Mouse (Mus musculus) heart, postnatal 0 days (tissue): ENCODE results near the gene Negr1. TPM values are rescaled to one million over a fixed set of nuclear protein-coding genes. Genes with fewer than 3 reads are reported as not detected.

Source experiments
- ATAC-seq: fragments of 200-750 bp; cut with Nextera tagmentation; 2 replicates; pipeline ENCODE4 v1.8.0; 2017; ENCODE audit warnings: low read depth, moderate number of reproducible peaks, moderate library complexity; ENCODE audit not compliant: insufficient read depth
- DNase-seq: peaks from one replicate; pipeline ENCODE4 v3.0.0-alpha.2; 2016; ENCODE audit warnings: low spot score
- H3K27ac ChIP-seq: fragments of 300-500 bp; sonication (generic); 2 replicates; pipeline ENCODE4 v1.5.1; 2014; ENCODE audit warnings: low read depth, mild to moderate bottlenecking
- H3K27me3 ChIP-seq: fragments of 300-500 bp; sonication (generic); 2 replicates; pipeline ENCODE4 v1.6.1; 2014; ENCODE audit warnings: low read length, mixed read lengths; ENCODE audit not compliant: control insufficient read depth, insufficient read depth
- H3K36me3 ChIP-seq: fragments of 300-500 bp; sonication (generic); replicated peaks from 2 replicates; pipeline ENCODE4 v1.6.1; 2014; ENCODE audit warnings: low read length, mixed read lengths; ENCODE audit not compliant: control insufficient read depth, insufficient read depth
- H3K4me1 ChIP-seq: fragments of 300-500 bp; sonication (generic); 2 replicates; pipeline ENCODE4 v1.6.1; 2014; ENCODE audit warnings: antibody characterized with exemption; ENCODE audit not compliant: control insufficient read depth, insufficient read depth
- H3K4me2 ChIP-seq: fragments of 300-500 bp; sonication (generic); 2 replicates; pipeline ENCODE4 v1.6.1; 2014; ENCODE audit warnings: low read depth, mild to moderate bottlenecking, low read length, moderate library complexity
- H3K4me3 ChIP-seq: fragments of 300-500 bp; sonication (generic); 2 replicates; pipeline ENCODE4 v1.5.1; 2014; ENCODE audit warnings: low read depth, low read length
- H3K9ac ChIP-seq: fragments of 300-500 bp; sonication (generic); replicated peaks from 2 replicates; pipeline ENCODE4 v1.6.1; 2014; ENCODE audit warnings: low read depth, low read length, mixed read lengths
- H3K9me3 ChIP-seq: fragments of 300-500 bp; sonication (generic); replicated peaks from 2 replicates; pipeline ENCODE4 v1.6.1; 2016; ENCODE audit warnings: low read length; ENCODE audit not compliant: control insufficient read depth
- CTCF ChIP-seq: IDR thresholded peaks from 2 replicates; pipeline ENCODE4 v1.5.1; 2016; ENCODE audit warnings: antibody characterized with exemption, control low read depth, low read depth
- EP300 ChIP-seq: IDR thresholded peaks from 2 replicates; pipeline ENCODE4 v1.6.1; 2016; ENCODE audit warnings: antibody characterized with exemption, low read depth
- WGBS: fragments of 180-500 bp; shearing (Covaris S2); extraction: QIAGEN DNeasy Blood & Tissue Kit; methylation state at CpG from one replicate; pipeline ENCODE4 v1.1.7; 2014; 5-methylcytosine and 5-hydroxymethylcytosine counted together
- polyA plus RNA-seq: library from polyadenylated mRNA; unstranded; fragments of >200 nt; fragmentation: Nextera tagmentation; extraction: Ambion mirVana; gene quantifications from 2 replicates; pipeline ENCODE4 v1.2.1, GENCODE M21; 2015
- total RNA-seq: library from RNA; depleted of rRNA; stranded (reverse); fragments of >200 nt; gene quantifications from 2 replicates; pipeline ENCODE4 v1.2.3, GENCODE M21; 2014; ENCODE audit warnings: low replicate concordance

The Negr1 gene
- total and polyA plus RNA-seq, 2 experiments from 2014 or later: 0.55 to 2.0 TPM

- Histone ChIP-seq H3K9me3 (no peaks in the 10 kb centered on the region), H3K4me1 (no peaks in the 10 kb centered on the region), H3K4me3 (no peak overlapping the region), H3K27ac (no peak overlapping the region), H3K4me2 (no peak overlapping the region), H3K9ac (no peak overlapping the region), H3K27me3 (no peaks in the 10 kb centered on the region), H3K36me3 (no peaks in the 10 kb centered on the region)
- no peak for ATAC-seq
- DNase-seq: no peak
- no peak for TF ChIP-seq EP300
- no peak for TF ChIP-seq CTCF
- 82% methylated on average over 4 of the region's 4 CpGs for WGBS
Observed at GRCm38 (mm10) chr3:156590612-156591011, 29.0 kb downstream of the Negr1 start.

GRCm38 (mm10) chr3:156591125-156591524 is 29.5 kb downstream of the Negr1 start:
- no peak for TF ChIP-seq CTCF
- TF ChIP-seq EP300: no peak
- Histone ChIP-seq H3K4me3 (no peak overlapping the region), H3K9me3 (no peaks in the 10 kb centered on the region), H3K27ac (no peak overlapping the region), H3K4me2 (no peak overlapping the region), H3K9ac (no peak overlapping the region), H3K4me1 (no peaks in the 10 kb centered on the region), H3K36me3 (no peaks in the 10 kb centered on the region), H3K27me3 (no peaks in the 10 kb centered on the region)
- DNase-seq: no peak
- 36% methylated on average over 2 of the region's 2 CpGs for WGBS
- no peak for ATAC-seq

- no peak for DNase-seq
- H3K4me3 ChIP-seq: no peak overlapping the region
- no peaks in the 10 kb centered on the region for H3K4me1 ChIP-seq
- H3K9ac ChIP-seq: no peak overlapping the region
- TF ChIP-seq CTCF: no peak
- TF ChIP-seq EP300: no peak
- H3K27ac ChIP-seq: no peak overlapping the region
- H3K4me2 ChIP-seq: no peak overlapping the region
- no peak for ATAC-seq
- H3K27me3 ChIP-seq: no peaks in the 10 kb centered on the region
- no peaks in the 10 kb centered on the region for H3K9me3 ChIP-seq
- 68% methylated on average over 3 of the region's 3 CpGs for WGBS
- no peaks in the 10 kb centered on the region for H3K36me3 ChIP-seq
Observed at GRCm38 (mm10) chr3:156606846-156607245, 45.3 kb downstream of the Negr1 start.

GRCm38 (mm10) chr3:156619921-156620320 is 58.3 kb downstream of the Negr1 start:
- Histone ChIP-seq H3K9ac (no peak overlapping the region), H3K27me3 (no peaks in the 10 kb centered on the region), H3K27ac (no peak overlapping the region), H3K4me2 (no peak overlapping the region), H3K4me1 (no peaks in the 10 kb centered on the region), H3K9me3 (no peaks in the 10 kb centered on the region), H3K36me3 (no peaks in the 10 kb centered on the region), H3K4me3 (no peak overlapping the region)
- 91% methylated on average over 2 of the region's 2 CpGs for WGBS
- DNase-seq (no peak), ATAC-seq (no peak)
- TF ChIP-seq CTCF: no peak
- TF ChIP-seq EP300: no peak

GRCm38 (mm10) chr3:156628594-156628993 is 67.0 kb downstream of the Negr1 start:
- no peak for ATAC-seq
- TF ChIP-seq EP300: no peak
- no peak for TF ChIP-seq CTCF
- H3K4me3 ChIP-seq: no peak overlapping the region
- no peak overlapping the region for H3K4me2 ChIP-seq
- no peak overlapping the region for H3K27ac ChIP-seq
- no peak for DNase-seq
- no peaks in the 10 kb centered on the region for H3K9me3 ChIP-seq
- H3K9ac ChIP-seq: no peak overlapping the region
- H3K36me3 ChIP-seq: no peaks in the 10 kb centered on the region
- H3K27me3 ChIP-seq: no peaks in the 10 kb centered on the region
- H3K4me1 ChIP-seq: no peaks in the 10 kb centered on the region
- WGBS: 53% methylated on average over 2 of the region's 2 CpGs

- DNase-seq (no peak), ATAC-seq (no peak)
- H3K4me1 ChIP-seq: no peaks in the 10 kb centered on the region
- no peaks in the 10 kb centered on the region for H3K27me3 ChIP-seq
- no peak overlapping the region for H3K4me3 ChIP-seq
- H3K27ac ChIP-seq: no peak overlapping the region
- H3K4me2 ChIP-seq: no peak overlapping the region
- no peaks in the 10 kb centered on the region for H3K36me3 ChIP-seq
- H3K9me3 ChIP-seq: no peaks in the 10 kb centered on the region
- 37% methylated on average over 3 of the region's 3 CpGs for WGBS
- no peak overlapping the region for H3K9ac ChIP-seq
- TF ChIP-seq EP300 (no peak), CTCF (no peak)
Observed at GRCm38 (mm10) chr3:156632942-156633341, 71.3 kb downstream of the Negr1 start.
